Mouse (Mus musculus): ENCODE results near the gene Dock4. TPM values are rescaled to one million over a fixed set of nuclear protein-coding genes. Genes with fewer than 3 reads are reported as not detected.

Dock4 gene
- polyA plus RNA-seq, 1 experiment from 2014 or later: 34.3 TPM

GRCm38 (mm10) chr12:40814659-40815363 lies 369.1 kb downstream of the Dock4 start:
- Histone ChIP-seq H3K27ac (replicated peaks; ENCODE audit: low read depth, low read length) (no peak overlapping the region), H3K9ac (replicated peaks; ENCODE audit: low read length) (no peak overlapping the region), H3K9me3 (ENCODE audit: control insufficient read depth, low read length) (no peaks in the 10 kb centered on the region), H3K27me3 (ENCODE audit: control insufficient read depth, insufficient read depth, low read length) (no peaks in the 10 kb centered on the region), H3K4me3 (replicated peaks; ENCODE audit: low read depth, low read length) (no peak overlapping the region), H3K36me3 (ENCODE audit: control insufficient read depth, insufficient read depth, low read length) (peaks cover 40% of the 10 kb centered on the region), H3K4me1 (ENCODE audit: control insufficient read depth, insufficient read depth, low read length) (no peaks in the 10 kb centered on the region), H3K4me2 (ENCODE audit: low read length) (no peak overlapping the region)
- ATAC-seq (ENCODE audit: low FRiP score, low TSS enrichment) (no peak), DNase-seq (peak; percentile 74)

GRCm38 (mm10) chr12:40818046-40818708 lies 372.4 kb downstream of the Dock4 start:
- WGBS: 87% methylated on average over 6 of the region's 6 CpGs
- no peak overlapping the region for H3K4me3 ChIP-seq (replicated peaks; ENCODE audit: low read depth, low read length)
- H3K9me3 ChIP-seq (ENCODE audit: control insufficient read depth, low read length): no peaks in the 10 kb centered on the region
- H3K36me3 ChIP-seq (ENCODE audit: control insufficient read depth, insufficient read depth, low read length): peaks cover 44% of the 10 kb centered on the region
- no peaks in the 10 kb centered on the region for H3K4me1 ChIP-seq (ENCODE audit: control insufficient read depth, insufficient read depth, low read length)
- no peak overlapping the region for H3K9ac ChIP-seq (replicated peaks; ENCODE audit: low read length)
- no peaks in the 10 kb centered on the region for H3K27me3 ChIP-seq (ENCODE audit: control insufficient read depth, insufficient read depth, low read length)
- H3K27ac ChIP-seq (replicated peaks; ENCODE audit: low read depth, low read length): no peak overlapping the region
- ATAC-seq (ENCODE audit: low FRiP score, low TSS enrichment) (no peak), DNase-seq (no peak)
- H3K4me2 ChIP-seq (ENCODE audit: low read length): no peak overlapping the region

GRCm38 (mm10) chr12:40823631-40824030 lies 377.9 kb downstream of the Dock4 start:
- Histone ChIP-seq H3K4me1 (ENCODE audit: control insufficient read depth, insufficient read depth, low read length) (no peaks in the 10 kb centered on the region), H3K9me3 (ENCODE audit: control insufficient read depth, low read length) (no peaks in the 10 kb centered on the region), H3K36me3 (ENCODE audit: control insufficient read depth, insufficient read depth, low read length) (peaks cover 26% of the 10 kb centered on the region), H3K4me2 (ENCODE audit: low read length) (no peak overlapping the region), H3K27ac (replicated peaks; ENCODE audit: low read depth, low read length) (no peak overlapping the region), H3K4me3 (replicated peaks; ENCODE audit: low read depth, low read length) (no peak overlapping the region), H3K27me3 (ENCODE audit: control insufficient read depth, insufficient read depth, low read length) (no peaks in the 10 kb centered on the region), H3K9ac (replicated peaks; ENCODE audit: low read length) (no peak overlapping the region)
- ATAC-seq (ENCODE audit: low FRiP score, low TSS enrichment) (no peak), DNase-seq (no peak)
- WGBS: 94% methylated on average over 5 of the region's 5 CpGs

- DNase-seq (peak; percentile 29), ATAC-seq (ENCODE audit: low FRiP score, low TSS enrichment) (no peak)
- peaks cover 28% of the 10 kb centered on the region for H3K36me3 ChIP-seq (ENCODE audit: control insufficient read depth, insufficient read depth, low read length)
Measured at GRCm38 (mm10) chr12:40824251-40824650, 378.5 kb downstream of the Dock4 start.

GRCm38 (mm10) chr12:40825935-40826460 lies 380.2 kb downstream of the Dock4 start:
- WGBS: 85% methylated on average over 5 of the region's 5 CpGs
- DNase-seq: no peak
- ATAC-seq (ENCODE audit: low FRiP score, low TSS enrichment): no peak
- Histone ChIP-seq H3K9me3 (ENCODE audit: control insufficient read depth, low read length) (no peaks in the 10 kb centered on the region), H3K9ac (replicated peaks; ENCODE audit: low read length) (no peak overlapping the region), H3K4me2 (ENCODE audit: low read length) (no peak overlapping the region), H3K4me3 (replicated peaks; ENCODE audit: low read depth, low read length) (no peak overlapping the region), H3K4me1 (ENCODE audit: control insufficient read depth, insufficient read depth, low read length) (no peaks in the 10 kb centered on the region), H3K36me3 (ENCODE audit: control insufficient read depth, insufficient read depth, low read length) (peaks cover 35% of the 10 kb centered on the region), H3K27me3 (ENCODE audit: control insufficient read depth, insufficient read depth, low read length) (no peaks in the 10 kb centered on the region), H3K27ac (replicated peaks; ENCODE audit: low read depth, low read length) (no peak overlapping the region)

More at GRCm38 (mm10) chr12:40824251-40824650, 378.5 kb downstream of the Dock4 start:
- Histone ChIP-seq H3K4me1 (ENCODE audit: control insufficient read depth, insufficient read depth, low read length) (no peaks in the 10 kb centered on the region), H3K9ac (replicated peaks; ENCODE audit: low read length) (no peak overlapping the region), H3K27me3 (ENCODE audit: control insufficient read depth, insufficient read depth, low read length) (no peaks in the 10 kb centered on the region), H3K27ac (replicated peaks; ENCODE audit: low read depth, low read length) (no peak overlapping the region), H3K9me3 (ENCODE audit: control insufficient read depth, low read length) (no peaks in the 10 kb centered on the region), H3K4me2 (ENCODE audit: low read length) (no peak overlapping the region), H3K4me3 (replicated peaks; ENCODE audit: low read depth, low read length) (no peak overlapping the region)
- WGBS: 74% methylated on average over 2 of the region's 2 CpGs

GRCm38 (mm10) chr12:40826491-40826890 lies 380.7 kb downstream of the Dock4 start:
- no peak for DNase-seq
- WGBS: 59% methylated on average over 3 of the region's 3 CpGs
- no peak overlapping the region for H3K9ac ChIP-seq (replicated peaks; ENCODE audit: low read length)

GRCm38 (mm10) chr12:40828025-40828424 lies 382.3 kb downstream of the Dock4 start:
- Histone ChIP-seq H3K9ac (replicated peaks; ENCODE audit: low read length) (no peak overlapping the region), H3K27me3 (ENCODE audit: control insufficient read depth, insufficient read depth, low read length) (no peaks in the 10 kb centered on the region), H3K4me3 (replicated peaks; ENCODE audit: low read depth, low read length) (no peak overlapping the region), H3K4me1 (ENCODE audit: control insufficient read depth, insufficient read depth, low read length) (no peaks in the 10 kb centered on the region), H3K4me2 (ENCODE audit: low read length) (no peak overlapping the region), H3K27ac (replicated peaks; ENCODE audit: low read depth, low read length) (no peak overlapping the region), H3K9me3 (ENCODE audit: control insufficient read depth, low read length) (no peaks in the 10 kb centered on the region), H3K36me3 (ENCODE audit: control insufficient read depth, insufficient read depth, low read length) (peaks cover 36% of the 10 kb centered on the region)
- ATAC-seq (ENCODE audit: low FRiP score, low TSS enrichment): peak; percentile 31; the same call in 1 of the 2 replicates
- peak; percentile 6 for DNase-seq

More at GRCm38 (mm10) chr12:40826491-40826890, 380.7 kb downstream of the Dock4 start:
- no peak overlapping the region for H3K4me3 ChIP-seq (replicated peaks; ENCODE audit: low read depth, low read length)
- H3K9me3 ChIP-seq (ENCODE audit: control insufficient read depth, low read length): no peaks in the 10 kb centered on the region
- H3K36me3 ChIP-seq (ENCODE audit: control insufficient read depth, insufficient read depth, low read length): peaks cover 31% of the 10 kb centered on the region
- no peak overlapping the region for H3K4me2 ChIP-seq (ENCODE audit: low read length)
- H3K27ac ChIP-seq (replicated peaks; ENCODE audit: low read depth, low read length): no peak overlapping the region
- no peaks in the 10 kb centered on the region for H3K4me1 ChIP-seq (ENCODE audit: control insufficient read depth, insufficient read depth, low read length)
- H3K27me3 ChIP-seq (ENCODE audit: control insufficient read depth, insufficient read depth, low read length): no peaks in the 10 kb centered on the region
- no peak for ATAC-seq (ENCODE audit: low FRiP score, low TSS enrichment)

GRCm38 (mm10) chr12:40829269-40829668 lies 383.5 kb downstream of the Dock4 start:
- WGBS: 92% methylated on average over 1 of the region's 1 CpGs
- DNase-seq: no peak

More at GRCm38 (mm10) chr12:40829269-40829668, 383.5 kb downstream of the Dock4 start:
- Histone ChIP-seq H3K9ac (replicated peaks; ENCODE audit: low read length) (no peak overlapping the region), H3K27ac (replicated peaks; ENCODE audit: low read depth, low read length) (no peak overlapping the region), H3K9me3 (ENCODE audit: control insufficient read depth, low read length) (no peaks in the 10 kb centered on the region), H3K4me2 (ENCODE audit: low read length) (no peak overlapping the region), H3K4me3 (replicated peaks; ENCODE audit: low read depth, low read length) (no peak overlapping the region), H3K27me3 (ENCODE audit: control insufficient read depth, insufficient read depth, low read length) (no peaks in the 10 kb centered on the region), H3K36me3 (ENCODE audit: control insufficient read depth, insufficient read depth, low read length) (peaks cover 45% of the 10 kb centered on the region), H3K4me1 (ENCODE audit: control insufficient read depth, insufficient read depth, low read length) (no peaks in the 10 kb centered on the region)
- no peak for ATAC-seq (ENCODE audit: low FRiP score, low TSS enrichment)

Data from midbrain, embryonic 14.5 days (tissue).